Mouse (Mus musculus): ENCODE results near the gene Map3k20.
A peak's percentile ranks its signal among the peaks of the same experiment; 100 is the strongest.

Gene Map3k20

GRCm38 (mm10) chr2:72424656-72425055 is 139.2 kb downstream of the Map3k20 start:
- no peak for DNase-seq (ENCODE audit: low read depth, low spot score)

- DNase-seq (ENCODE audit: low read depth, low spot score) = peak; percentile 59
Observed at GRCm38 (mm10) chr2:72426776-72427175, 141.3 kb downstream of the Map3k20 start.

- no peak for DNase-seq (ENCODE audit: low read depth, low spot score)
Observed at GRCm38 (mm10) chr2:72427288-72427687, 141.9 kb downstream of the Map3k20 start.

- DNase-seq (ENCODE audit: low read depth, low spot score) = no peak
Observed at GRCm38 (mm10) chr2:72438941-72439533, 153.6 kb downstream of the Map3k20 start.

GRCm38 (mm10) chr2:72441010-72441409 is 155.6 kb downstream of the Map3k20 start:
- DNase-seq (ENCODE audit: low read depth, low spot score) = no peak

- no peak for DNase-seq (ENCODE audit: low read depth, low spot score)
Observed at GRCm38 (mm10) chr2:72442825-72443224, 157.4 kb downstream of the Map3k20 start.

- DNase-seq (ENCODE audit: low read depth, low spot score) = no peak
Observed at GRCm38 (mm10) chr2:72443960-72444359, 158.5 kb downstream of the Map3k20 start.

GRCm38 (mm10) chr2:72446106-72446505 is 160.7 kb downstream of the Map3k20 start:
- no peak for DNase-seq (ENCODE audit: low read depth, low spot score)

- no peak for DNase-seq (ENCODE audit: low read depth, low spot score)
Observed at GRCm38 (mm10) chr2:72446615-72447014, 161.2 kb downstream of the Map3k20 start.

GRCm38 (mm10) chr2:72453563-72453962 is 168.1 kb downstream of the Map3k20 start:
- no peak for DNase-seq (ENCODE audit: low read depth, low spot score)

GRCm38 (mm10) chr2:72456189-72456588 is 170.8 kb downstream of the Map3k20 start:
- no peak for DNase-seq (ENCODE audit: low read depth, low spot score)

- DNase-seq (ENCODE audit: low read depth, low spot score) = no peak
Observed at GRCm38 (mm10) chr2:72464376-72465014, 179.1 kb downstream of the Map3k20 start.

GRCm38 (mm10) chr2:72467604-72468003 is 182.2 kb downstream of the Map3k20 start:
- no peak for DNase-seq (ENCODE audit: low read depth, low spot score)

GRCm38 (mm10) chr2:72471415-72472070 is 186.1 kb downstream of the Map3k20 start:
- no peak for DNase-seq (ENCODE audit: low read depth, low spot score)

GRCm38 (mm10) chr2:72474531-72475287 is 189.3 kb downstream of the Map3k20 start:
- DNase-seq (ENCODE audit: low read depth, low spot score) = no peak

- DNase-seq (ENCODE audit: low read depth, low spot score) = no peak
Observed at GRCm38 (mm10) chr2:72475423-72475796, 190.0 kb downstream of the Map3k20 start.

- DNase-seq (ENCODE audit: low read depth, low spot score) = peak; percentile 83
Observed at GRCm38 (mm10) chr2:72475797-72476485, 190.5 kb downstream of the Map3k20 start, which contains the start of gene Cdca7. Gene Cdca7 (plus strand): TSS chr2:72476159.

- DNase-seq (ENCODE audit: low read depth, low spot score) = no peak
Observed at GRCm38 (mm10) chr2:72476486-72477211, 191.2 kb downstream of the Map3k20 start.

- no peak for DNase-seq (ENCODE audit: low read depth, low spot score)
Observed at GRCm38 (mm10) chr2:72477221-72477620, 191.8 kb downstream of the Map3k20 start.

GRCm38 (mm10) chr2:72478176-72478575 is 192.7 kb downstream of the Map3k20 start:
- DNase-seq (ENCODE audit: low read depth, low spot score) = no peak

GRCm38 (mm10) chr2:72478921-72479320 is 193.5 kb downstream of the Map3k20 start:
- no peak for DNase-seq (ENCODE audit: low read depth, low spot score)
